Mouse (Mus musculus) granulocyte monocyte progenitor cell, adult 5-6 weeks (primary cell): ENCODE measurements around the gene Dnah10. TPM values are rescaled to one million over a fixed set of nuclear protein-coding genes. Genes with fewer than 3 reads are reported as not detected.
"Not testable (repeated sequence)": the region's sequence is repeated elsewhere in the genome, so short reads cannot be mapped to it uniquely, and the experiment has no call there.

Experiments used
- ATAC-seq: replicated peaks from 2 replicates; pipeline ENCODE4 v1.8.0; 2016; ENCODE audit warnings: mild to moderate bottlenecking, moderate TSS enrichment, inconsistent platforms; ENCODE audit not compliant: poor library complexity, severe bottlenecking
- total RNA-seq, 2 experiments: library from RNA; stranded (forward) in 1 of 2; stranded (reverse) in 1 of 2; fragments of 200-712, 200-1000 nt in 1 of 2; fragments of >200 nt in 1 of 2; fragmentation: Nextera tagmentation in 1 of 2; gene quantifications; 2 replicates each; pipeline ENCODE4 v1.2.3; 2014 to 2017

Gene Dnah10
- not detected in 2 replicates for total RNA-seq (2014; fragmentation: Nextera tagmentation)
- total RNA-seq (2017) = not detected in 2 replicates

DNA sequence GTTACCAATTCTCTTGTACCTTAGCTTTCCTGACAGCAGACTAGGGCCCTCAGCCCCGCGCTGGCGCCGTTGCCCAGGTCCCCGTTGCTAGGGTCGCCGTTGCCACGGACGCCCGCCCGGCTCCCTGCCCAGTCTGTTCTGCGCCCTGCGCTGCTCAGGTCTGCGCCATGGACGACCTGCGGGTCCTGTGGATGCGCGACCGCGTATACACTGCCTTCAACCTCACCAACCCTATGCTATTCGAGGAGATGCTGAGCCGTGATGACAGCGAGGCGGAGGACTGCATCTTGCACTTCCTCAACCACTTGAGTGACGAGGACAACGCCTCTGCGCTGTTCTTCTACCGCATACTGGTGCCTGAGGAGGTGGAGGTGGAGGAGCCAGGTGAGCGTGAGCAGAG is at the start of gene Dnah10:
TSS of gene Dnah10 (plus strand) at position 89 of the 400 bp plus-strand sequence.
- peak; percentile 25 for ATAC-seq

GRCm38 (mm10) chr5:124713741-124714140 is 11.1 kb upstream of the Dnah10 start:
- no peak for ATAC-seq

DNA sequence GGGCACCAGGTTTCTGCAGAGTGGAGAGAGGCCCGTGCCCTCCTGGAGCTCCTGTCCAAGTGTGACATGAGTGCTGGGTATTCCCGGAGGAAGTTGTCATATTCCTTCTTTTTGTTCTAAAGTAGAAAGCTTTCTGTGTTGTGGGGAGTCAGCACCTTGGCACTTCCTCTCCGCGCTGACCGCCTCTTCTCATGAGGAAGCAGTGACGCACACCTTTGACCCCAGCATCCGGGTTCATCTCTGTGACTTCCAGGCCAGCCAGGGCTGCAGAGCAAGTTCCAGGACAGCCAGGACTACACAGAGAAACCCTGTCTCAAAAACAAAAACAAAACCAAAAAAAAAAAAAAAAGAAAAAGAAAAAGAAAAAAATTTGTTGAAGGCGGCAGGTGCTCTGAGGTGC is 9.8 kb upstream of the Dnah10 start:
- no peak for ATAC-seq

- ATAC-seq = no peak
Measured at GRCm38 (mm10) chr5:124717969-124718368, 6.9 kb upstream of the Dnah10 start.

GRCm38 (mm10) chr5:124718396-124718795 is 6.5 kb upstream of the Dnah10 start:
- no peak for ATAC-seq

DNA sequence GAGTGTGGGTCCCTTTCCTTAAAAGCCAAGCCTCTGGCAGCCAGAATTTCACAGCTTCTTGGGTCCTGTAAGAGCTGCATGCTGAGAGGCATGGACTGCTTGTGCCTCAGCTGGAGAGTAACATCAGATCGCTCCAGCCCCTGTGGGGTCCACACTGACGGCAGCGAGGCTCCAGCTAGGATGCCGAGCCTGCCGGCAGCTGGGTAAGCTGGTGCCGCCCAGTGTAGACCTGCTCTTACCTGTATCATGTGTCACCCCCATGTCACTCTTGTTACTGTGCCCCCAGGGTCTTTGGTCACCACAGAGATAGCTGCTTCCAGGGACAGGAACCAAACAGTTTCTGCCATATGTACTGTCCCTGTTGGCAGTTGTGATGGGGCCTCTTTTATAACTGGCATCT is 1.8 kb upstream of the Dnah10 start:
- no peak for ATAC-seq

DNA sequence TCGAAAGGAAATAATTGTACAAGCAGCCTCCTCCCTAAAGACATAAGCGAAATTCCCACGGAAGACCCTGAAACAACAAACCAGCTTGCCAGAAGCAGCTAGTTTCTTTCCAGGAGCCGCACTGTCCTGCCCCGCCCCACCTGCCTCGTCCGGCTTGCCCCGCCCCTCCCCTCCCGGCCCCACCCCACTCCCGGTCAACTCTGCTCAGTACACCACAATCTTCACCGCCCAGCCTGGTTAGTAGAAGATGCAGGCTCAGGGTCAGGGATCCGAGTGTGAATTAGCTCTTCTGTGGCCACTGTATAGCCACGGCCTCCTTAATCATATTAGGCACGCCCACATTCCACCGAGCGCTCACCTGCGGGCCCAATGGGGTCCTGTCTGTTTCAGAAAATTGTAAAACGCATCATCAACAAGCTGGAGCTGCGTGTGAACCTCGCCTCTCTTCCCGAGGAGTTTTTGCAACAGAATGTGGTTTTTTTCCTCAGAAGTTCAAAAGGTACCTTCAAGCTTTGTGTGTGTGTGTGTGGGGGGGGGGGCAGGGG is 4.8 kb downstream of the Dnah10 start:
- 0 out of 2 replicates have a peak, but pooled peaks have one; percentile 35 for ATAC-seq

DNA sequence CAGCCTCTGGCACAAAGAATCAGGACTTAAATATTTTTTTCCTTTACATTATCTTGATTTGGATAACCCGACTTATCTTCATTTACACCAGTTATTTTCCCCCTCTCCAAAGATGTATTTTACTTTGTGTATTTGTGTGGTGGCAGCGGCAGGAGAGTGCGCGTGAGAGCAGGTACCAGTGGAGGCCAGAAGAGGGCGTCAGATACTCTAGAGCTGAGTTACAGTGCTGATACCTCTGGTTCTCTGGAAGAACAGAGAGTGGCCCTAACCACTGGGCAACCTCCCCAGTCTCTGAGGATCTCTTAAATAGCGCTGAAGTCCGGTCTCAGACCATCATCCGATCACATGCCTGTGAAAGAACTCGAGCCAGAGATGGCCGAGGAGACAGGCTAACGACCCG is 9.1 kb downstream of the Dnah10 start:
- no peak for ATAC-seq

DNA sequence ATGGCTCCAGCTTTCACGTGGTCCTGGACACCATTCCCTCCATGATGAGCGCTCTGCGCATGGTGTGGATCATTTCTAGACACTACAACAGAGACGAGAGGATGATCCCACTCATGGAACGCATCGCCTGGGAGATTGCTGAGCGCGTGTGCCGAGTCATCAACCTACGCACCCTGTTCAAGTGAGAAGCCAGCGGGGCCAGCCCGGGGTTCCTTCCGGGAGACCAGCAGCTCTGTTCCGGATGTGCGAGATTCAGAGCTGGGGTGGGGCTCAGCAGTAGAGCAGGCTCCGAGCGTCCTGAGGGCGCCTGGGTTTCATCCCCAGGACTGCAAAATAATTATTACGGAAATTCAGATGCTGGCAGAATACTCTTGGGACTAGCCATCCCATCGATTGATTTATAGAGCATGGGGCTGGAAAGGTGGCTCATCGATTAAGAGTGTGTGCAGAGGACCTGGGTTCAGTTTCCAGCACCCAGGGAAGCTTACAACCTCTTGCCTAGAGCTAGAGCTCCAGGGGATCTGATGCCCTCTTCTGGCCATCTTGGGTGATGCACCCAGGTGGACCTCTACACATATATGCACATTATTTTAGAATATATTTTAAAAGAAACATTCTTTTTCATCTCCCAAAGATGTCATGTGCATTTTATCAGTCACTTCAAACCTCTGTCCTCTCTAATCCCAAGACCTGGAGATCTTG is 17.2 kb downstream of the Dnah10 start:
- no peak for ATAC-seq

DNA sequence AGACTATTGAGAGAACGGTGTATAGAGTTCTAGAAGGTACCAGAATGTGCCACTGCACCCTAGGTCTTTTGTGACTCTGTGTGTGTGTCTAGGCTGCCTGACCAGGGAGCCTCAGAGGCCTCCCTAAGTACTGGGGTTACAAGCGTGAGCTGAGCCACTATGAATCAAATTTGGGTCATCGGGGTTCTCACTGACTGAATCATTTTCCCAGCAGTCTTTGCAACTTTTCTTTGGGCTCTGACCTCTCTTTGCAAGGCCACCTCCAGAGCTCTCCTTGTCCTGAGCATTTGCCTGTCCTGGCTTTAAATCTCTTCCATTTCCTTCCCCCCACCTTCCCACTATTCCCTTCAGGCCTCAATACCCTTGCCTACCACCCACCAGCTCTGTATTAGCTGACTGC is 19.0 kb downstream of the Dnah10 start:
- no peak for ATAC-seq

DNA sequence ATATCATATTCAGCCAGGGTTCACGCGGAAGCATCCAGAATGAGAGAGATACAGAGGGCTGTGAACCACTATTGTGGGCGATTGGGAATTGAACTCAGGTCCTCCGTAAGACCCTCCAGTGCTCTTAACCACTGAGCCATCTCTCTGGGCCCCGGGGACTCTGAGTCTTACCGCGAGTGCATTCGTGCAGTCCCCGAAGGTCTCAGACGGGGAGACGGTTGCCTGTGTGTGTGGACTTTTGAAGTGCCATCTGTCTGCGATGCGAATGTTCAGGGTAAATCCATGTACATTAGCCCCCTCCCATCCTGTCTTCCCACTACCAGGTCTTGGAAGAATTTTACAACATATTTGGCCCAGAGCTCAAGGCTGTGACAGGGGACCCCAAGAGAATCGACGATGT is 21.3 kb downstream of the Dnah10 start:
- no peak for ATAC-seq

- no peak for ATAC-seq
Measured at GRCm38 (mm10) chr5:124748296-124748695, 23.4 kb downstream of the Dnah10 start.

DNA sequence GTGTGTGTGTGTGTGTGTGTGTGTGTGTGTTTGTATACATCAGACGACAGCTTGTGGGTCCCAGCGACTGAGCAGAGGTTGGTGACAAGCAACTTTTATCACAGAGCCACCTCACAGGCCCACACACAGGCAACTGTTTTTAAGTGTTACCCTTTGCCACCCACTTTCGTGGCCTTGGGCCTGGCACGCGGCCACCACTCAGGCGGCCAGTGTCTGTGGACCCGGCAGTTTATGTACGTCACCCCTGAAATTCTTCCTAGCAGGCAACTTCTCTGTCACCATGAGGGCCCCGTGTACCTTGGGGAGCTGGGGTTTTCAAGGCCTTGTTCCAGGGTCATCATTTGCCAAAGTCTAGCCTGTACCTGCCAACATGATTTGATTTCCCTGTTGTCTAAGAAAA is 26.8 kb downstream of the Dnah10 start:
- ATAC-seq = no peak

- peak; percentile 56; the same call in 1 of the 2 replicates for ATAC-seq
Measured at GRCm38 (mm10) chr5:124761011-124761410, 36.1 kb downstream of the Dnah10 start.

- ATAC-seq = no peak
Measured at GRCm38 (mm10) chr5:124761787-124762186, 36.9 kb downstream of the Dnah10 start.

DNA sequence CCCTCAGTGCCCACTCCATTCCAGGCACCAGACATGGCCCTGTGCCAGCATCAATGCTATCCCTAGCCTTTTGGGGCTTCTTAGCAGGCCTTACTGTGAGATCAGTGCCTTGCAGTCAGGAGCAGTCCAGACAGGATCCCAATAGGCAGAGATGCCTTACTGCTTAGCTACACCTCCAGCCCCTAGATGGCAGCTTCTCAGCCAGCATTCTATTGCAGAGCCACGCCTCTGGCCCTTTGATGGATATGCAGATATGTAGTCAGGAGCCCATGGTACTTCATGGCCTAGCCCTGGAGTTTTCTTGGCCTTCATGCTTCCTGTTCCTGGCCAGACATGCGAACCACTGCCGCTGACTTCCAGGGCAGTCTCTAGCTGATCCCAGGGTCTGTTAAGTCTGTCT is 49.7 kb downstream of the Dnah10 start:
- ATAC-seq = no peak

- ATAC-seq = not testable (repeated sequence)
Measured at GRCm38 (mm10) chr5:124776289-124776688, 51.4 kb downstream of the Dnah10 start.

- peak; percentile 74 for ATAC-seq
Measured at GRCm38 (mm10) chr5:124777178-124777709, 52.4 kb downstream of the Dnah10 start.

DNA sequence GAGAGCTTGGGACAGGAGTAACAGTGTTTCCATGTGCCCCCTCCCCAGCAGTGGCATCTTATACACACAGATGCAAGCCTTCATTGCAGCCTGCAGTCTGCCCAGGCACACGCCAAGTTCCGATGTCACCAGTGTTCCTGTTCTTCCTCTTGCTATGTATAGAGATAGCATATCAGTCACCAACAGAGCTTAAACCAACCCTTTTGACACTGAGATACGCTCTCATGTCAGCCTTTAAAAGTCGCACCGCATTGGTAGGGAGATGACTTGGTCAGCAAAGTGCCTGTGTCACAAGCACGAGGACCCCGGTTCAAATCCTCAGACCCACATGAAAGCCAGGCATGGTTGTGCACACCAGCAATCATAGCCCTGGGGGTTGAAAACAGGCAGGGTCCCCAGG is 55.0 kb downstream of the Dnah10 start:
- ATAC-seq = no peak

- ATAC-seq = no peak
Measured at GRCm38 (mm10) chr5:124781696-124782095, 56.8 kb downstream of the Dnah10 start.

DNA sequence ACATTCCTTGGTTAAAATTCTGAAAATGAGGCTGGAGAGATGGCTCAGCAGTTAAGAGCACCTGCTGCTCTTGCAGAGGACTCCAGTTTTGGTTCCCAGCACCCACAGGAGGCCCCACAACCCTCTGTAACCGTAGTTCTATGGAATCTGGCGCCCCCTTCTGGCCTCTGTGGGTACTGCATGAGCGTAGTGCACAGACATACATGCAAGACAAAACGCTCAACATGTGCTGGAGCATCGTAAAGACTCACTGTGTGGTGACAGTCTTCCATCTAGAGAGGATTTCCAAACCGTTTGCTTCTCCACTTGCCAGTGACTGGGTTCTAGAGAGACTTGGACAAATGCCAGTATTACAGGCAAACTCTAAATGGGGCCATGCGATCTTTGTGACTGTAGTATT is 60.8 kb downstream of the Dnah10 start:
- no peak for ATAC-seq

DNA sequence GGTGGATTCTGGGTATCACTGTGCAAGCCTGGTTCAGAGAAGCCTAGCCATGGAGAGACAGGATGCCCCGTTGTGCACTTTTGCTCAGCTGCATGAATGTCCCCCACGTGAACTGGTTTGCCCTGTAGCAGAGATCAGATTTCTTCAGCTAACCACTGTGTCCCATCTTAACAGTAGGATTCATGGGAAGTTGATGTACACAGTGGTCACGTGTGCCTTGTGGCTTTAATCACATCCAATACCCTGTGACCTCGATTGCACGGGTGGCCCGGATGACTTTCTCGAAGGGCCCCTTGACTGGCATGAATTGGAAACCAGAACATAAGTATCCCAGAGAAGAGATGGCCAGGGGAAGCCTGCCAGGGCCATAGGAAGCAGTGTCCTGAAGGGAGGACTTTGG is 67.2 kb downstream of the Dnah10 start:
- no peak for ATAC-seq
